Mouse (Mus musculus) limb, embryonic 11.5 days (tissue): ENCODE data around the gene Pxk. TPM values are rescaled to one million over a fixed set of nuclear protein-coding genes. Genes with fewer than 3 reads are reported as not detected.
A peak's percentile ranks its signal among the peaks of the same experiment; 100 is the strongest.

Experiments
- ATAC-seq: fragments of 200-750 bp; cut with Nextera tagmentation; 2 replicates; pipeline ENCODE4 v1.8.0; 2017; ENCODE audit warnings: low read depth; ENCODE audit not compliant: insufficient number of reproducible peaks, low FRiP score, low TSS enrichment
- DNase-seq: peaks from one replicate; pipeline ENCODE4 v3.0.0-alpha.2; 2015; ENCODE audit warnings: low spot score
- H3K27ac ChIP-seq: fragments of 300-500 bp; sonication (generic); replicated peaks from 2 replicates; pipeline ENCODE4 v1.5.1; 2014; ENCODE audit warnings: low read depth, mild to moderate bottlenecking, low read length
- H3K27me3 ChIP-seq: fragments of 300-500 bp; sonication (generic); 2 replicates; pipeline ENCODE4 v1.6.1; 2014; ENCODE audit warnings: mild to moderate bottlenecking, low read length, mixed read lengths; ENCODE audit not compliant: control insufficient read depth, insufficient read depth
- H3K36me3 ChIP-seq: fragments of 300-500 bp; sonication (generic); 2 replicates; pipeline ENCODE4 v1.6.1; 2014; ENCODE audit warnings: mild to moderate bottlenecking, low read length, moderate library complexity, mixed read lengths; ENCODE audit not compliant: control insufficient read depth, insufficient read depth
- H3K4me1 ChIP-seq: fragments of 300-500 bp; sonication (generic); 2 replicates; pipeline ENCODE4 v1.6.1; 2014; ENCODE audit warnings: low read length, mixed read lengths; ENCODE audit not compliant: control insufficient read depth, insufficient read depth
- H3K4me2 ChIP-seq: fragments of 300-500 bp; sonication (generic); 2 replicates; pipeline ENCODE4 v1.6.1; 2014; ENCODE audit warnings: low read depth, mild to moderate bottlenecking, moderate library complexity; ENCODE audit not compliant: severe bottlenecking
- H3K4me3 ChIP-seq: fragments of 300-500 bp; sonication (generic); 2 replicates; pipeline ENCODE4 v1.5.1; 2014; ENCODE audit warnings: low read depth, low read length
- H3K9ac ChIP-seq: fragments of 300-500 bp; sonication (generic); 2 replicates; pipeline ENCODE4 v1.6.1; 2014; ENCODE audit warnings: mild to moderate bottlenecking, low read length
- H3K9me3 ChIP-seq: fragments of 300-500 bp; sonication (generic); 2 replicates; pipeline ENCODE4 v1.6.1; 2016; ENCODE audit warnings: low read length; ENCODE audit not compliant: control insufficient read depth
- WGBS: fragments of 180-500 bp; shearing (Covaris S2); extraction: QIAGEN DNeasy Blood & Tissue Kit; methylation state at CpG from one replicate; pipeline ENCODE4 v1.1.7; 2014; 5-methylcytosine and 5-hydroxymethylcytosine counted together
- polyA plus RNA-seq: library from polyadenylated mRNA; unstranded; fragments of >200 nt; fragmentation: Nextera tagmentation; extraction: Ambion mirVana; gene quantifications from 2 replicates; pipeline ENCODE4 v1.2.1, GENCODE M21; 2014

The Pxk gene
- polyA plus RNA-seq, 1 experiment from 2014 or later: 26.2 TPM

DNA sequence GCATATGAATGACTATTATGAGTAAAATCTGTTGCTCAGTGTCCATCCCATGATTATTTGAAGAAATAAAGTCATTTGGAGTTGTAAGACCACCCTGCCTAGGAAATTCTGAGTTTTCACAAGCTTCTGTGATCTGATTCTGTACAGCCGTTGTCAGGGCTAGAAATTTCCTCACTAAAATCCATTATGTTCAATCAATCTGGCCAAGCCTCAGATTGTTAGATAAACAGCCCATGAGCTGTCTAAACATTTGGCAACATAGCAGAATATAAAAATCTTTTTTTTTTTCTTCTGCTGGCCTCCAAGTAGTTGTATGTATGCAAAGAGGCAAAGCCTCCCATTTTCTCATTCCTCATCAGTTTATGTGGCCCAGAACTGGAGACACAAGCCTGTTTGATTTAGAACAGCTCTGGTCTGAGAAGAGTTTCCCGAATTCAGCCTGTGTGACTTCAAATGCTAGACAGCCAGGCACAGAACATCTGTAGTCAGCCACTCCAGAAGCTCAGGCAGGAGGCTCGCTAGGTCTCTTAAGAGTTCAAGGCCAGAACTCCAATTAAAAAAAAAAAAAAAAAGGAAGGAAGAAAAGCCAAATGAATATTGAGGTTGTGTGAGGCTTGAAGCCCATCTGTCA, 3.0 kb upstream of the Pxk start:
- no peaks in the 10 kb centered on the region for H3K27me3 ChIP-seq
- no peak overlapping the region for H3K4me2 ChIP-seq
- H3K27ac ChIP-seq: no peak overlapping the region
- no peaks in the 10 kb centered on the region for H3K4me1 ChIP-seq
- no peak overlapping the region for H3K9ac ChIP-seq
- H3K36me3 ChIP-seq: no peaks in the 10 kb centered on the region
- DNase-seq: no peak
- no peak for ATAC-seq
- H3K4me3 ChIP-seq: no peak overlapping the region
- WGBS: 61% methylated on average over 3 of the region's 3 CpGs
- H3K9me3 ChIP-seq: no peaks in the 10 kb centered on the region

GRCm38 (mm10) chr14:8095562-8095950, 2.5 kb upstream of the Pxk start:
- Histone ChIP-seq H3K27me3 (no peaks in the 10 kb centered on the region), H3K4me1 (no peaks in the 10 kb centered on the region), H3K27ac (no peak overlapping the region), H3K9me3 (no peaks in the 10 kb centered on the region), H3K36me3 (no peaks in the 10 kb centered on the region), H3K4me2 (no peak overlapping the region), H3K4me3 (no peak overlapping the region), H3K9ac (no peak overlapping the region)
- no peak for ATAC-seq
- WGBS: 69% methylated on average over 7 of the region's 7 CpGs
- DNase-seq: no peak

GRCm38 (mm10) chr14:8098687-8098995, 630 bp downstream of the Pxk start:
- no peaks in the 10 kb centered on the region for H3K9me3 ChIP-seq
- H3K4me2 ChIP-seq: peak overlapping the region; percentile 46
- H3K4me3 ChIP-seq: peak overlapping the region; percentile 57
- H3K9ac ChIP-seq: peak overlapping the region; percentile 66
- ATAC-seq (0 out of 2 replicates have a peak, but pooled peaks have one; percentile 14), DNase-seq (no peak)
- H3K27ac ChIP-seq: no peak overlapping the region
- no peaks in the 10 kb centered on the region for H3K27me3 ChIP-seq
- H3K36me3 ChIP-seq: no peaks in the 10 kb centered on the region
- no peaks in the 10 kb centered on the region for H3K4me1 ChIP-seq
- WGBS: 7% methylated on average over 5 of the region's 5 CpGs

GRCm38 (mm10) chr14:8099561-8100021, 1.6 kb downstream of the Pxk start:
- ATAC-seq (no peak), DNase-seq (no peak)
- no peak overlapping the region for H3K4me3 ChIP-seq
- no peaks in the 10 kb centered on the region for H3K4me1 ChIP-seq
- H3K4me2 ChIP-seq: no peak overlapping the region
- no peaks in the 10 kb centered on the region for H3K9me3 ChIP-seq
- H3K27me3 ChIP-seq: no peaks in the 10 kb centered on the region
- WGBS: 70% methylated on average over 10 of the region's 10 CpGs
- no peak overlapping the region for H3K27ac ChIP-seq
- H3K9ac ChIP-seq: no peak overlapping the region
- H3K36me3 ChIP-seq: no peaks in the 10 kb centered on the region

- no peak overlapping the region for H3K4me2 ChIP-seq
- H3K9ac ChIP-seq: no peak overlapping the region
- H3K27ac ChIP-seq: no peak overlapping the region
- H3K4me3 ChIP-seq: no peak overlapping the region
- WGBS: 91% methylated on average over 8 of the region's 8 CpGs
- no peaks in the 10 kb centered on the region for H3K4me1 ChIP-seq
- no peaks in the 10 kb centered on the region for H3K9me3 ChIP-seq
- DNase-seq: no peak
- no peak for ATAC-seq
- H3K27me3 ChIP-seq: no peaks in the 10 kb centered on the region
- no peaks in the 10 kb centered on the region for H3K36me3 ChIP-seq
These were observed 3.9 kb downstream of the Pxk start for GRCm38 (mm10) chr14:8101886-8102285.

- 90% methylated on average over 12 of the region's 12 CpGs for WGBS
- Histone ChIP-seq H3K4me1 (no peaks in the 10 kb centered on the region), H3K27me3 (no peaks in the 10 kb centered on the region), H3K9me3 (no peaks in the 10 kb centered on the region), H3K9ac (no peak overlapping the region), H3K36me3 (no peaks in the 10 kb centered on the region), H3K4me2 (no peak overlapping the region), H3K27ac (no peak overlapping the region), H3K4me3 (no peak overlapping the region)
- DNase-seq (no peak), ATAC-seq (no peak)
These were observed 4.7 kb downstream of the Pxk start for GRCm38 (mm10) chr14:8102676-8103075.

GRCm38 (mm10) chr14:8108047-8108446, 10.0 kb downstream of the Pxk start:
- Histone ChIP-seq H3K27me3 (no peaks in the 10 kb centered on the region), H3K36me3 (peaks cover 2% of the 10 kb centered on the region; the same call in 1 of the 2 replicates), H3K4me1 (no peaks in the 10 kb centered on the region), H3K4me3 (no peak overlapping the region), H3K4me2 (no peak overlapping the region), H3K9ac (no peak overlapping the region), H3K27ac (no peak overlapping the region), H3K9me3 (no peaks in the 10 kb centered on the region)
- 85% methylated on average over 4 of the region's 4 CpGs for whole genome bisulfite sequencing
- DNase-seq (no peak), ATAC-seq (no peak)

DNA sequence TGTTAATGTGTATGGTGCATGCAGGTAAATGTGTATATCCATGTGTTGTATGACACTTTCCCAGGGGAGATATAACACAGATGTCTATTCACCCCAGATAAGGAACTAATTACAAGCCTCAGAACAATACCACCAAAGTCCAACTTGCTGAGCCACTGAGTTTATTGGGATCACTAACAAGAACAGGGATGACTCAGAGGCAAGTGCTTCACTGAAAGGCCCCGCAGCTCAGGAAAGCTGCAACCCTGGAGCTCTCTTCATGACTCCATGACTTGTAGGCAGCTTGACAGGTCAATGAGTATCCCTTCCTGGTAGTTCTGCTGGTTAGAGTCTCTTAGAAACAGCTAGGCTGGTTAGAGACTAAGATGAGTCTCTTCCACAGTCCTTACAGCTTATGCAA, 11.0 kb downstream of the Pxk start:
- Histone ChIP-seq H3K27ac (no peak overlapping the region), H3K4me1 (no peaks in the 10 kb centered on the region), H3K4me2 (no peak overlapping the region), H3K4me3 (no peak overlapping the region), H3K36me3 (peaks cover 2% of the 10 kb centered on the region; the same call in 1 of the 2 replicates), H3K9me3 (no peaks in the 10 kb centered on the region), H3K9ac (no peak overlapping the region), H3K27me3 (no peaks in the 10 kb centered on the region)
- WGBS: 83% methylated on average over 1 of the region's 1 CpGs
- ATAC-seq: no peak
- no peak for DNase-seq

GRCm38 (mm10) chr14:8111545-8111944, 13.5 kb downstream of the Pxk start:
- Histone ChIP-seq H3K9ac (no peak overlapping the region), H3K4me3 (no peak overlapping the region), H3K4me2 (no peak overlapping the region), H3K27ac (no peak overlapping the region), H3K36me3 (peaks cover 2% of the 10 kb centered on the region; the same call in 1 of the 2 replicates), H3K4me1 (no peaks in the 10 kb centered on the region), H3K9me3 (no peaks in the 10 kb centered on the region), H3K27me3 (no peaks in the 10 kb centered on the region)
- 90% methylated on average over 6 of the region's 6 CpGs for WGBS
- ATAC-seq (no peak), DNase-seq (no peak)
